ENCODE assay signal across 9 mouse cellular contexts in genomic region chr17:73225996-73226395, GRCm38 (mm10).
DNase-seq lines count a peak whose midpoint lies in the region; ATAC-seq and TF ChIP-seq lines count a peak whose summit lies in the region.
"Had no signal": no experiment of that assay in that cellular context is flagged by ENCODE, and none has a peak within 500 bp of the region (broad histone marks: within the 10 kb centered on the region; RNA-seq: fewer than 3 reads in every experiment).

No protein-coding gene starts in this region.

- no peak overlapping the region for H3K4me3 ChIP-seq in intestine, embryonic 15.5 days (replicated peaks)
- H3K4me3 ChIP-seq in intestine, embryonic 16.5 days (ENCODE audit: low read length): no peak overlapping the region
- no peak overlapping the region for H3K4me3 ChIP-seq in forebrain, embryonic 16.5 days (replicated peaks; ENCODE audit: low read length)
- no peak overlapping the region for H3K4me3 ChIP-seq in kidney, adult 2 months (ENCODE audit: insufficient read depth, low read depth, low read length)
- no peak overlapping the region for H3K4me3 ChIP-seq in midbrain, embryonic 16.5 days (ENCODE audit: low read depth, low read length)

- no peak for TF ChIP-seq CTCF in kidney, adult 2 months (conservative IDR thresholded peaks at IDR 0.05; ENCODE audit: insufficient read depth, insufficient read length, low read depth, low read length)

- peak; percentile 10 for DNase-seq in kidney, adult 2 months
- no peak for DNase-seq in adipocyte (ENCODE audit: low spot score)
- DNase-seq in adrenal gland, adult 8-10 months: no peak
- no peak for DNase-seq in spleen, postnatal 4 days (ENCODE audit: low spot score in 2 of 2)
- DNase-seq: right cerebral cortex, adult 18-20 months had no signal

- H3K9ac ChIP-seq in intestine, embryonic 15.5 days: no peak overlapping the region
- H3K9ac ChIP-seq in intestine, embryonic 16.5 days (ENCODE audit: low read depth, low read length): no peak overlapping the region
- no peak overlapping the region; the same call in 1 of the 2 replicates for H3K9ac ChIP-seq in forebrain, embryonic 16.5 days (replicated peaks; ENCODE audit: low read depth, low read length)
- no peak overlapping the region; the same call in 1 of the 2 replicates for H3K9ac ChIP-seq in midbrain, embryonic 16.5 days (ENCODE audit: low read depth, low read length)

- H3K36me3 ChIP-seq in intestine, embryonic 15.5 days: no peaks in the 10 kb centered on the region
- no peaks in the 10 kb centered on the region for H3K36me3 ChIP-seq in intestine, embryonic 16.5 days (ENCODE audit: control insufficient read depth, insufficient read depth, low read length)
- H3K36me3 ChIP-seq in forebrain, embryonic 16.5 days (ENCODE audit: control insufficient read depth, insufficient read depth): no peaks in the 10 kb centered on the region
- H3K36me3 ChIP-seq in kidney, adult 2 months (ENCODE audit: control insufficient read depth, insufficient read depth, low read length): no peaks in the 10 kb centered on the region
- H3K36me3 ChIP-seq in midbrain, embryonic 16.5 days (ENCODE audit: control insufficient read depth, insufficient read depth, low read length): no peaks in the 10 kb centered on the region

- no peaks in the 10 kb centered on the region for H3K27me3 ChIP-seq in intestine, embryonic 15.5 days (replicated peaks)
- no peaks in the 10 kb centered on the region for H3K27me3 ChIP-seq in intestine, embryonic 16.5 days (replicated peaks; ENCODE audit: control insufficient read depth, insufficient read depth, low read length)
- H3K27me3 ChIP-seq in forebrain, embryonic 16.5 days (replicated peaks; ENCODE audit: control insufficient read depth, insufficient read depth, low read length): no peaks in the 10 kb centered on the region
- no peaks in the 10 kb centered on the region for H3K27me3 ChIP-seq in kidney, adult 2 months (replicated peaks; ENCODE audit: control insufficient read depth, insufficient read depth, low read length)
- no peaks in the 10 kb centered on the region for H3K27me3 ChIP-seq in midbrain, embryonic 16.5 days (ENCODE audit: control insufficient read depth, insufficient read depth, low read depth, low read length)

- no peak overlapping the region for H3K27ac ChIP-seq in intestine, embryonic 15.5 days
- no peak overlapping the region for H3K27ac ChIP-seq in intestine, embryonic 16.5 days (ENCODE audit: low read length)
- peak overlapping the region; percentile 88 for H3K27ac ChIP-seq in forebrain, embryonic 16.5 days (ENCODE audit: low read length)
- H3K27ac ChIP-seq in kidney, adult 2 months (ENCODE audit: insufficient read depth, low read depth, low read length): no peak overlapping the region
- peak overlapping the region; percentile 72 for H3K27ac ChIP-seq in midbrain, embryonic 16.5 days (ENCODE audit: low read length)

- H3K4me2 ChIP-seq in intestine, embryonic 15.5 days (replicated peaks): no peak overlapping the region
- H3K4me2 ChIP-seq in intestine, embryonic 16.5 days (ENCODE audit: low read depth, low read length): no peak overlapping the region
- H3K4me2 ChIP-seq in forebrain, embryonic 16.5 days (ENCODE audit: low read length): no peak overlapping the region
- H3K4me2 ChIP-seq in midbrain, embryonic 16.5 days (ENCODE audit: low read length): no peak overlapping the region

- peaks cover 10% of the 10 kb centered on the region; the same call in 1 of the 2 replicates for H3K4me1 ChIP-seq in intestine, embryonic 15.5 days (replicated peaks)
- peaks cover 18% of the 10 kb centered on the region for H3K4me1 ChIP-seq in intestine, embryonic 16.5 days (ENCODE audit: control insufficient read depth, insufficient read depth, low read length)
- peaks cover 11% of the 10 kb centered on the region for H3K4me1 ChIP-seq in forebrain, embryonic 16.5 days (replicated peaks; ENCODE audit: control insufficient read depth, insufficient read depth, low read length)
- H3K4me1 ChIP-seq in kidney, adult 2 months (ENCODE audit: control insufficient read depth, insufficient read depth, low read length): no peaks in the 10 kb centered on the region
- H3K4me1 ChIP-seq in midbrain, embryonic 16.5 days (ENCODE audit: control insufficient read depth, insufficient read depth, low read length): peaks cover 19% of the 10 kb centered on the region

- WGBS in intestine, embryonic 15.5 days: 54% methylated on average over 5 of the region's 5 CpGs
- 41% methylated on average over 5 of the region's 5 CpGs for WGBS in intestine, embryonic 16.5 days
- 29% methylated on average over 5 of the region's 5 CpGs for WGBS in forebrain, embryonic 16.5 days
- 48% methylated on average over 5 of the region's 5 CpGs for WGBS in kidney, adult 2 months
- 25% methylated on average over 5 of the region's 5 CpGs for WGBS in midbrain, embryonic 16.5 days

- TF ChIP-seq POLR2A in kidney, adult 2 months (IDR thresholded peaks at IDR 0.05; ENCODE audit: low read depth, low read length): no peak

- peak; percentile 34; the same call in 1 of the 2 replicates for ATAC-seq in intestine, embryonic 15.5 days
- ATAC-seq in intestine, embryonic 16.5 days: no peak
- ATAC-seq in forebrain, embryonic 16.5 days: peak; percentile 37
- ATAC-seq in midbrain, embryonic 16.5 days: peak; percentile 51; the same call in 1 of the 2 replicates

- H3K9me3 ChIP-seq in intestine, embryonic 15.5 days: no peaks in the 10 kb centered on the region
- H3K9me3 ChIP-seq in intestine, embryonic 16.5 days (ENCODE audit: control insufficient read depth, low read length): no peaks in the 10 kb centered on the region
- H3K9me3 ChIP-seq in forebrain, embryonic 16.5 days (ENCODE audit: control insufficient read depth, low read length): no peaks in the 10 kb centered on the region
- no peaks in the 10 kb centered on the region for H3K9me3 ChIP-seq in midbrain, embryonic 16.5 days (replicated peaks; ENCODE audit: control insufficient read depth, low read length, poor library complexity, severe bottlenecking)

Comparison
In these comparisons a context has a peak if more than half of its experiments do, and no peak if none do; other contexts are left out.
1. H3K27ac ChIP-seq: peak in forebrain, embryonic 16.5 days (single experiment) and midbrain, embryonic 16.5 days (single experiment); none in intestine, embryonic 15.5 days (single experiment), intestine, embryonic 16.5 days (single experiment) and kidney, adult 2 months (single experiment).